Mouse (Mus musculus) MEL (cell line): ENCODE measurements at regions not wholly inside any gene's neighbourhood (a gene's known extent, or its start where the extent isn't known, plus 50 kb on each side); places are given as distances from the start of the nearest gene placed in this dataset.
A peak's percentile ranks its signal among the peaks of the same experiment; 100 is the strongest.

ENCODE experiments used
- DNase-seq: peaks from one replicate; pipeline ENCODE4 v3.0.0; 2011; ENCODE audit warnings: low read depth, low spot score
- H3K27ac ChIP-seq: 2 replicates; pipeline ENCODE4 v1.5.1; 2012; ENCODE audit warnings: low read depth, mild to moderate bottlenecking, control low read depth, low read length, moderate library complexity; ENCODE audit not compliant: control insufficient read depth
- H3K27me3 ChIP-seq, 2 experiments: fragments of 150-350 bp in 1 of 2; sonication (generic) in 1 of 2; 2 replicates each; pipeline ENCODE4 v1.6.1; 2012; ENCODE audit warnings: low read length in 2 of 2, mild to moderate bottlenecking in 2 of 2, improper control_type of control experiment in 1 of 2, moderate library complexity in 1 of 2; ENCODE audit not compliant: insufficient read depth in 2 of 2, control insufficient read depth in 1 of 2
- H3K36me3 ChIP-seq, 2 experiments: 2 replicates each; pipeline ENCODE4 v1.6.1; 2012 to 2014; ENCODE audit warnings: low read length in 2 of 2, improper control_type of control experiment in 1 of 2, inconsistent platforms in 1 of 2, mild to moderate bottlenecking in 1 of 2; ENCODE audit not compliant: insufficient read depth in 2 of 2, control insufficient read depth in 1 of 2
- H3K4me1 ChIP-seq, 2 experiments: fragments of 150-350 bp in 1 of 2; sonication (generic) in 1 of 2; 2 replicates each; pipeline ENCODE4 v1.6.1; 2012; ENCODE audit warnings: low read length in 2 of 2, improper control_type of control experiment in 1 of 2, mild to moderate bottlenecking in 1 of 2; ENCODE audit not compliant: insufficient read depth in 2 of 2, control insufficient read depth in 1 of 2
- H3K4me3 ChIP-seq, 2 experiments: fragments of 150-350 bp in 1 of 2; sonication (generic) in 1 of 2; 2 replicates each; pipeline ENCODE4 v1.5.1; 2012; ENCODE audit warnings: low read depth in 2 of 2, low read length in 2 of 2, mild to moderate bottlenecking in 2 of 2, moderate library complexity in 2 of 2, control low read depth in 1 of 2, improper control_type of control experiment in 1 of 2; ENCODE audit not compliant: control insufficient read depth in 1 of 2, insufficient read depth in 1 of 2
- H3K79me2 ChIP-seq: 2 replicates; pipeline ENCODE4 v1.6.1; 2012; ENCODE audit warnings: mild to moderate bottlenecking, low read length, moderate library complexity; ENCODE audit not compliant: control insufficient read depth, poor library complexity, insufficient read depth
- H3K9ac ChIP-seq: 2 replicates; pipeline ENCODE4 v1.6.1; 2012; ENCODE audit warnings: low read depth, mild to moderate bottlenecking, control low read depth, low read length, moderate library complexity; ENCODE audit not compliant: control insufficient read depth, poor library complexity, severe bottlenecking
- H3K9me3 ChIP-seq: fragments of 150-350 bp; sonication (generic); replicated peaks from 2 replicates; pipeline ENCODE4 v1.6.1; 2012; ENCODE audit warnings: mild to moderate bottlenecking, low read length, improper control_type of control experiment, moderate library complexity; ENCODE audit not compliant: insufficient read depth
- BHLHE40 ChIP-seq: IDR thresholded peaks from 2 replicates; pipeline ENCODE4 v1.6.1; 2012; ENCODE audit warnings: low read depth, mild to moderate bottlenecking, inconsistent platforms, low read length, improper control_type of control experiment, borderline replicate concordance
- CHD1 ChIP-seq: IDR thresholded peaks from 2 replicates; pipeline ENCODE4 v1.6.1; 2012; ENCODE audit warnings: low read depth, mild to moderate bottlenecking, inconsistent platforms, low read length, improper control_type of control experiment
- E2F4 ChIP-seq: IDR thresholded peaks from 2 replicates; pipeline ENCODE4 v1.6.1; 2011; ENCODE audit warnings: low read depth, low read length, improper control_type of control experiment, borderline replicate concordance
- ELF1 ChIP-seq: IDR thresholded peaks from 2 replicates; pipeline ENCODE4 v1.6.1; 2014; ENCODE audit warnings: low read depth, mild to moderate bottlenecking, inconsistent platforms, low read length, improper control_type of control experiment, moderate library complexity
- EP300 ChIP-seq, 2 experiments: IDR thresholded peaks; 2 replicates each; pipeline ENCODE4 v1.6.1; 2011; ENCODE audit warnings: improper control_type of control experiment in 2 of 2, low read length in 2 of 2, low read depth in 1 of 2, mild to moderate bottlenecking in 1 of 2
- ETS1 ChIP-seq: IDR thresholded peaks from 2 replicates; pipeline ENCODE4 v1.6.1; 2012; ENCODE audit warnings: low read depth, mild to moderate bottlenecking, inconsistent platforms, low read length, improper control_type of control experiment, moderate library complexity
- GATA1 ChIP-seq: IDR thresholded peaks from 2 replicates; pipeline ENCODE4 v1.6.1; 2011; ENCODE audit warnings: low read depth, low read length, improper control_type of control experiment
- KAT2A ChIP-seq: conservative IDR thresholded peaks from 2 replicates; pipeline ENCODE4 v1.6.1; 2012; ENCODE audit warnings: low read depth, low read length, improper control_type of control experiment, inconsistent platforms
- MAFK ChIP-seq: IDR thresholded peaks from 2 replicates; pipeline ENCODE4 v1.6.1; 2011; ENCODE audit warnings: low read depth, mild to moderate bottlenecking, low read length, improper control_type of control experiment, borderline replicate concordance
- MAZ ChIP-seq: IDR thresholded peaks from 2 replicates; pipeline ENCODE4 v1.6.1; 2012; ENCODE audit warnings: low read depth, mild to moderate bottlenecking, inconsistent platforms, low read length, improper control_type of control experiment
- MXI1 ChIP-seq: IDR thresholded peaks from 2 replicates; pipeline ENCODE4 v1.6.1; 2011; ENCODE audit warnings: mild to moderate bottlenecking, low read depth, low read length, improper control_type of control experiment
- MYC ChIP-seq: IDR thresholded peaks from 2 replicates; pipeline ENCODE4 v1.6.1; 2011; ENCODE audit warnings: low read depth, mild to moderate bottlenecking, low read length, improper control_type of control experiment, moderate library complexity
- NELFE ChIP-seq: IDR thresholded peaks from 2 replicates; pipeline ENCODE4 v1.6.1; 2011; ENCODE audit warnings: low read depth, low read length, improper control_type of control experiment
- POLR2A ChIP-seq, 2 experiments: IDR thresholded peaks; 2 replicates each; pipeline ENCODE4 v1.6.1; 2011 to 2012; ENCODE audit warnings: low read length in 2 of 2, mild to moderate bottlenecking in 2 of 2, control low read depth in 1 of 2, improper control_type of control experiment in 1 of 2, low read depth in 1 of 2, moderate library complexity in 1 of 2; ENCODE audit not compliant: control insufficient read depth in 1 of 2, insufficient read depth in 1 of 2, poor library complexity in 1 of 2
- POLR2AphosphoS2 ChIP-seq: IDR thresholded peaks from 2 replicates; pipeline ENCODE4 v1.6.1; 2011; ENCODE audit warnings: low read length, improper control_type of control experiment
- POLR2AphosphoS5 ChIP-seq: IDR thresholded peaks from 2 replicates; pipeline ENCODE4 v1.6.1; 2012; ENCODE audit warnings: low read depth, borderline replicate concordance, mild to moderate bottlenecking, inconsistent platforms, low read length, moderate library complexity, mixed read lengths
- RCOR1 ChIP-seq: IDR thresholded peaks from 2 replicates; pipeline ENCODE4 v1.6.1; 2012; ENCODE audit warnings: low read depth, mild to moderate bottlenecking, inconsistent platforms, low read length, improper control_type of control experiment
- SIN3A ChIP-seq: IDR thresholded peaks from 2 replicates; pipeline ENCODE4 v1.6.1; 2012; ENCODE audit warnings: low read length, improper control_type of control experiment, inconsistent platforms
- SMC3 ChIP-seq: IDR thresholded peaks from 2 replicates; pipeline ENCODE4 v1.6.1; 2011; ENCODE audit warnings: low read depth, low read length, improper control_type of control experiment
- TAL1 ChIP-seq: IDR thresholded peaks from 2 replicates; pipeline ENCODE4 v1.6.1; 2012; ENCODE audit warnings: mild to moderate bottlenecking, inconsistent platforms, low read length, moderate library complexity, mixed read lengths
- TCF12 ChIP-seq: IDR thresholded peaks from 2 replicates; pipeline ENCODE4 v1.6.1; 2014; ENCODE audit warnings: low read depth, mild to moderate bottlenecking, inconsistent platforms, low read length, improper control_type of control experiment, moderate library complexity
- UBTF ChIP-seq: IDR thresholded peaks from 2 replicates; pipeline ENCODE4 v1.6.1; 2012; ENCODE audit warnings: low read depth, mild to moderate bottlenecking, inconsistent platforms, low read length, improper control_type of control experiment, moderate library complexity, borderline replicate concordance; ENCODE audit not compliant: insufficient read depth
- USF2 ChIP-seq, 2 experiments: IDR thresholded peaks; 2 replicates each; pipeline ENCODE4 v1.6.1; 2011 to 2012; ENCODE audit warnings: improper control_type of control experiment in 2 of 2, low read length in 2 of 2, borderline replicate concordance in 1 of 2, inconsistent platforms in 1 of 2, low read depth in 1 of 2, mild to moderate bottlenecking in 1 of 2; ENCODE audit not compliant: insufficient read depth in 1 of 2
- ZKSCAN1 ChIP-seq: IDR thresholded peaks from 2 replicates; pipeline ENCODE4 v1.6.1; 2012; ENCODE audit warnings: low read depth, mild to moderate bottlenecking, inconsistent platforms, low read length, improper control_type of control experiment, moderate library complexity
- ZMIZ1 ChIP-seq: IDR thresholded peaks from 2 replicates; pipeline ENCODE4 v1.6.1; 2012; ENCODE audit warnings: low read depth, mild to moderate bottlenecking, inconsistent platforms, low read length, improper control_type of control experiment, moderate library complexity
- ZNF384 ChIP-seq: IDR thresholded peaks from 2 replicates; pipeline ENCODE4 v1.6.1; 2012; ENCODE audit warnings: low read depth, mild to moderate bottlenecking, inconsistent platforms, low read length, improper control_type of control experiment

DNA sequence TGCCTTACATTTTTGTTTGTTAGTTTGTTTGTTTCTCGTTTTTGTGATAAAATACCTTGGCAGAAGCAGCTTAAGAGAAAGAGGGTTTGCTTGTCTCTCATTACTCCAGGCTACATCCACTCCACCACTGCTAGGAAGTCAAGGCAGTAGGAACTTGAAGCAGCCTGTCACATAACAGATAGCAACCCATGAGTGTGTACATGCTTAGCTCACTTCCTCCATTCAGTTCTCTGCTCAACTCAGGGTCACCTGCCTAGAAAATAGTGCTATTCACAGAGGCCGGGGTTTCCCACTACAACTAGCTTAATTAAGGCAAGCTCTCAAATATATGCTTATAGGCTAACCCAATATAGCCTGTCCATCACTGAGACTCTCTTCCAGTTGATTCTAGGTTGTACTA, 527.0 kb upstream of the Lrrc6 start:
- Histone ChIP-seq H3K27me3 (peaks cover 5 to 23% of the 10 kb centered on the region in 2 experiments), H3K27ac (no peak overlapping the region), H3K4me3 (no peak overlapping the region), H3K9me3 (no peaks in the 10 kb centered on the region), H3K4me1 (peaks cover 2 to 4% of the 10 kb centered on the region in 2 experiments; a peak in 2 of 4 replicates), H3K79me2 (no peaks in the 10 kb centered on the region), H3K9ac (no peak overlapping the region), H3K36me3 (peaks cover 0 to 4% of the 10 kb centered on the region in 2 experiments; a peak in 1 of 4 replicates)
- TF ChIP-seq MAZ: no peak
- no peak for TF ChIP-seq POLR2AphosphoS5
- TF ChIP-seq POLR2AphosphoS2: no peak
- TF ChIP-seq ZMIZ1: no peak
- TF ChIP-seq UBTF: no peak
- no peak for TF ChIP-seq USF2 (IDR thresholded peaks at IDR 0.05; ENCODE audit: borderline replicate concordance in 1 of 2, insufficient read depth in 1 of 2, low read depth in 1 of 2, low read length in 2 of 2)
- TF ChIP-seq ETS1: no peak
- TF ChIP-seq ZNF384: no peak
- TF ChIP-seq CHD1: no peak
- no peak for TF ChIP-seq ELF1
- TF ChIP-seq NELFE: no peak
- no peak for TF ChIP-seq SIN3A
- no peak for TF ChIP-seq MXI1
- no peak for TF ChIP-seq EP300 (IDR thresholded peaks at IDR 0.05; ENCODE audit: low read depth in 1 of 2, low read length in 2 of 2)
- no peak for TF ChIP-seq POLR2A (IDR thresholded peaks at IDR 0.05; ENCODE audit: control insufficient read depth in 1 of 2, insufficient read depth in 1 of 2, low read depth in 1 of 2, low read length in 2 of 2, poor library complexity in 1 of 2)
- TF ChIP-seq TAL1: no peak
- TF ChIP-seq BHLHE40: no peak
- no peak for TF ChIP-seq MYC
- DNase-seq: peak; percentile 23

DNA sequence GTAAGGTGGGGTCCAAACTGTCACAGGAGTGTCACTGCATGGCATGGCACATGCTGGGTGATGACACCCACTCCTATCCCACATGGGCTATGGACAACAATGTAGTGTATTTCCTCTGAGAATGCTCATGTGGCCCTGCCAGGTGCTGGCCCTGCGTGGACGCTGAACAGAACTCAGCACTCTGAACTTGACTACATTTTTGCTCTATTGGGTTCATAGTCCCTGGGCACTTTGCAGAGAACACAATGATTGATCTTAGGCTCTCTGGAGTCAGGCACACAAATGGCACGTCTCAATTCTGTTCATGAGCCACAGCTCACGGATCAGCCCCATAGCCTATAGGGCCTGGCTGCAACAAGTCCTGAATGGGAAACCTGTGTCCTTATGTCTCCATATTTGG, 525.0 kb upstream of the Lrrc6 start:
- TF ChIP-seq KAT2A (no peak), SMC3 (no peak), ZNF384 (no peak), RCOR1 (no peak), USF2 (IDR thresholded peaks at IDR 0.05; ENCODE audit: borderline replicate concordance in 1 of 2, insufficient read depth in 1 of 2, low read depth in 1 of 2, low read length in 2 of 2) (no peak), MAZ (no peak), MAFK (no peak), ZKSCAN1 (no peak), ZMIZ1 (no peak), SIN3A (no peak), GATA1 (no peak), TCF12 (no peak), MYC (no peak), POLR2AphosphoS5 (no peak), EP300 (IDR thresholded peaks at IDR 0.05; ENCODE audit: low read depth in 1 of 2, low read length in 2 of 2) (no peak), BHLHE40 (no peak), MXI1 (no peak), E2F4 (no peak)
- TF ChIP-seq, all 39 proteins: peak for 0
- DNase-seq: no peak
- H3K4me1 ChIP-seq: peaks cover under 1 to 2% of the 10 kb centered on the region in 2 experiments; a peak in 2 of 4 replicates
- H3K36me3 ChIP-seq: peaks cover 0 to 2% of the 10 kb centered on the region in 2 experiments; a peak in 1 of 4 replicates
- H3K27ac ChIP-seq: no peak overlapping the region
- no peak overlapping the region for H3K9ac ChIP-seq
- no peaks in the 10 kb centered on the region for H3K79me2 ChIP-seq
- peaks cover 6 to 27% of the 10 kb centered on the region in 2 experiments for H3K27me3 ChIP-seq
- H3K9me3 ChIP-seq: no peaks in the 10 kb centered on the region
- H3K4me3 ChIP-seq: no peak overlapping the region
